Mouse (Mus musculus) retina, adult 2 months (tissue): ENCODE measurements around the gene Etv4.
A peak's percentile ranks its signal among the peaks of the same experiment; 100 is the strongest.

Source experiments
- DNase-seq: peaks from one replicate; pipeline ENCODE4 v3.0.0-alpha.2; 2012; ENCODE audit warnings: low read depth, low spot score

The Etv4 gene

GRCm38 (mm10) chr11:101785143-101785851, at the start of gene Etv4:
Gene Etv4, minus strand, starts transcription at chr11:101785371.
- DNase-seq: no peak

- DNase-seq: peak; percentile 16
Measured at GRCm38 (mm10) chr11:101832001-101832400, 46.8 kb upstream of the Etv4 start.

GRCm38 (mm10) chr11:101830616-101831015, 45.4 kb upstream of the Etv4 start:
- no peak for DNase-seq

- no peak for DNase-seq
Measured at GRCm38 (mm10) chr11:101830112-101830511, 44.9 kb upstream of the Etv4 start.

- DNase-seq: no peak
Measured at GRCm38 (mm10) chr11:101828718-101829117, 43.5 kb upstream of the Etv4 start.

- DNase-seq: no peak
Measured at GRCm38 (mm10) chr11:101823210-101823609, 38.0 kb upstream of the Etv4 start.

GRCm38 (mm10) chr11:101820899-101821298, 35.7 kb upstream of the Etv4 start:
- DNase-seq: no peak

GRCm38 (mm10) chr11:101819853-101820252, 34.7 kb upstream of the Etv4 start:
- no peak for DNase-seq

GRCm38 (mm10) chr11:101815103-101816085, 30.2 kb upstream of the Etv4 start:
- DNase-seq: no peak

- DNase-seq: peak; percentile 57
Measured at GRCm38 (mm10) chr11:101814375-101815102, 29.4 kb upstream of the Etv4 start.

- peak; percentile 30 for DNase-seq
Measured at GRCm38 (mm10) chr11:101813259-101813658, 28.1 kb upstream of the Etv4 start.

GRCm38 (mm10) chr11:101809060-101809828, 24.1 kb upstream of the Etv4 start:
- no peak for DNase-seq

- DNase-seq: no peak
Measured at GRCm38 (mm10) chr11:101807266-101807665, 22.1 kb upstream of the Etv4 start.

- no peak for DNase-seq
Measured at GRCm38 (mm10) chr11:101806741-101807140, 21.6 kb upstream of the Etv4 start.

GRCm38 (mm10) chr11:101805113-101805704, 20.0 kb upstream of the Etv4 start:
- no peak for DNase-seq

GRCm38 (mm10) chr11:101801386-101801785, 16.2 kb upstream of the Etv4 start:
- DNase-seq: no peak

- DNase-seq: no peak
Measured at GRCm38 (mm10) chr11:101798083-101798482, 12.9 kb upstream of the Etv4 start.

- DNase-seq: no peak
Measured at GRCm38 (mm10) chr11:101797355-101797754, 12.2 kb upstream of the Etv4 start.

- DNase-seq: no peak
Measured at GRCm38 (mm10) chr11:101790811-101791526, 5.8 kb upstream of the Etv4 start.

- no peak for DNase-seq
Measured at GRCm38 (mm10) chr11:101787432-101787831, 2.3 kb upstream of the Etv4 start.
